Mouse (Mus musculus) ES-Bruce4 (cell line): ENCODE data around the gene Slc9a7. TPM values are rescaled to one million over a fixed set of nuclear protein-coding genes. Genes with fewer than 3 reads are reported as not detected.

Experiments used
- H3K27ac ChIP-seq: 2 replicates; pipeline ENCODE4 v1.5.1; 2012; ENCODE audit warnings: low read length, inconsistent platforms; ENCODE audit not compliant: insufficient read depth
- H3K27me3 ChIP-seq: 2 replicates; pipeline ENCODE4 v1.6.1; 2012; ENCODE audit warnings: mild to moderate bottlenecking, low read length, inconsistent platforms; ENCODE audit not compliant: control insufficient read depth, poor library complexity, insufficient read depth, severe bottlenecking
- H3K36me3 ChIP-seq: 2 replicates; pipeline ENCODE4 v1.6.1; 2012; ENCODE audit warnings: inconsistent platforms, mild to moderate bottlenecking, low read length, moderate library complexity; ENCODE audit not compliant: control insufficient read depth, poor library complexity, insufficient read depth, severe bottlenecking
- H3K4me1 ChIP-seq: one replicate; pipeline ENCODE4 v1.8.1; 2011; ENCODE audit warnings: low read length; ENCODE audit not compliant: control insufficient read depth, insufficient read depth
- H3K4me3 ChIP-seq: 2 replicates; pipeline ENCODE4 v1.5.1; 2011; ENCODE audit warnings: low read depth, mild to moderate bottlenecking, low read length
- H3K9ac ChIP-seq: 2 replicates; pipeline ENCODE4 v1.6.1; 2012; ENCODE audit warnings: low read depth, mild to moderate bottlenecking, inconsistent platforms; ENCODE audit not compliant: poor library complexity, severe bottlenecking
- H3K9me3 ChIP-seq: replicated peaks from 2 replicates; pipeline ENCODE4 v1.6.1; 2012; ENCODE audit warnings: mild to moderate bottlenecking, low read length, inconsistent platforms; ENCODE audit not compliant: control insufficient read depth, poor library complexity, insufficient read depth, severe bottlenecking
- CTCF ChIP-seq: IDR thresholded peaks from one replicate; pipeline ENCODE4 v1.8.1; 2011; ENCODE audit warnings: low read depth, low read length
- EP300 ChIP-seq: IDR thresholded peaks from 2 replicates; pipeline ENCODE4 v1.6.1; 2011; ENCODE audit warnings: low read depth, low read length; ENCODE audit not compliant: insufficient read depth
- POLR2A ChIP-seq: IDR thresholded peaks from one replicate; pipeline ENCODE4 v1.8.1; 2011; ENCODE audit warnings: low read length; ENCODE audit not compliant: insufficient read depth
- polyA plus RNA-seq: library from polyadenylated mRNA; stranded (reverse); fragments of >200 nt; gene quantifications from 2 replicates; pipeline ENCODE4 v1.2.4, GENCODE M21; 2011; ENCODE audit warnings: low read depth; ENCODE audit not compliant: missing spikeins, insufficient read depth, insufficient read length

Gene Slc9a7
- polyA plus RNA-seq, 1 experiment = 1.9 TPM

DNA sequence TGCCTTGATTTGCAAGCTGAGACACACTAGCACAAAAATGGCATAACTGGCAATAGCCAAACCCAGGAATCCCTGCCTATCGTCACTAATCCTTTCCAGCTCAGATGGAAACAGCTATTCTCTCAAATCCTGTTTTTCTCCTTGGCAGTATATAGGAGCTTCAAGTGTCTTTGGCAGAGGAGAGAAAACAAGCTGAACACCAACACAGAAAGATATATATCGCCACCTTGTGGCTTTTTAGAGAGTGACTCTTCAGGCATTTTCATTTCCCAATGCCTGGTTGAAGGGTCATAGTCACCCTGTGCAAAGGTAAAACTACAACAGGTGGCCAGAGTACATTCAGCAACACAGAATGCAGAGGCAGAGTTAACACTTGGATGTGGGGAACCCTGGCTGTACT, 134.1 kb downstream of the Slc9a7 start:
- H3K27ac ChIP-seq = no peak overlapping the region
- H3K4me1 ChIP-seq = no peaks in the 10 kb centered on the region
- no peak overlapping the region for H3K9ac ChIP-seq
- H3K9me3 ChIP-seq = no peaks in the 10 kb centered on the region
- H3K36me3 ChIP-seq = no peaks in the 10 kb centered on the region
- no peak for TF ChIP-seq EP300
- no peaks in the 10 kb centered on the region for H3K27me3 ChIP-seq
- H3K4me3 ChIP-seq = no peak overlapping the region

DNA sequence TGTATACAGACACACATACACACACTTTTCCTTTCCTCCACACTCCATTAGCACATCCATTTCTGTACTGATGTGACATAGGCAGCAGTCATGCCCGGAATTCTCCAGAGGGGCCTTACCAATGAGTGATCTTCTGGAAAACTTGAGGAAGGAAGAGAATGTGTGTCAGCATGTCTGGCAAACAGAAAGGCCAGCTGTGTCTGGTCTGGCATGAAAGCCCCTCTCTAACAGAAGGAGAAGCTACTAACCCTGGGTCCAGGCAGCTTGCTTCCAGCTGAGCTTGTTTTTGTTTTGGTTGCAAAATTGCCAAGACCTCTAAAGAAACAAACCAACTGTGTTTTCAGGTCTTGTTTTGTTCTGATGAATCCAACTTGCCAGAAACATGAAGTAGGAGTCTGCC, 162.1 kb downstream of the Slc9a7 start:
- TF ChIP-seq POLR2A (no peak), CTCF (no peak), EP300 (no peak)
- Histone ChIP-seq H3K4me1 (no peaks in the 10 kb centered on the region), H3K27ac (no peak overlapping the region), H3K4me3 (no peak overlapping the region), H3K36me3 (no peaks in the 10 kb centered on the region), H3K27me3 (no peaks in the 10 kb centered on the region), H3K9ac (no peak overlapping the region), H3K9me3 (no peaks in the 10 kb centered on the region)

DNA sequence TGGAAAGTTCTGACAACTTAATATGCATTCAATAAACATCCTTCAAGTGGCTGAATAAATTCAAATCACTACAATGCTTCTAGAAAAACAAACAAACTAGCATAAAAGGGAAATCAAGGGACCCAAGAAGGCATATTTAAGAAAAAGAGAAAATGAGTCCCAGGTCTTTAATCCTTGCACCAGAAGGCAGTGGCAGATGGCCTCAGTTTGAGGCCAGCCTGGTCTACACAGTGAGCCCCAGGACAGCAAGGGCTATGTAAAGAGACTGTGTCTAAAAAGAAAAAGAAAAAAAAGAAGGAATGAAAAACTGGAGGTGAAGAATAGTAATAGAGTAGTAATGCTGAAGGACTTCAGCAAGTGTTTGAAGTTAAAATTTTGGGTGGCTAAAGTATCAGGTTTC, 162.7 kb downstream of the Slc9a7 start:
- Histone ChIP-seq H3K27me3 (no peaks in the 10 kb centered on the region), H3K4me3 (no peak overlapping the region), H3K36me3 (no peaks in the 10 kb centered on the region), H3K9me3 (no peaks in the 10 kb centered on the region), H3K9ac (no peak overlapping the region), H3K4me1 (no peaks in the 10 kb centered on the region), H3K27ac (no peak overlapping the region)
- TF ChIP-seq POLR2A (no peak), CTCF (no peak), EP300 (no peak)

DNA sequence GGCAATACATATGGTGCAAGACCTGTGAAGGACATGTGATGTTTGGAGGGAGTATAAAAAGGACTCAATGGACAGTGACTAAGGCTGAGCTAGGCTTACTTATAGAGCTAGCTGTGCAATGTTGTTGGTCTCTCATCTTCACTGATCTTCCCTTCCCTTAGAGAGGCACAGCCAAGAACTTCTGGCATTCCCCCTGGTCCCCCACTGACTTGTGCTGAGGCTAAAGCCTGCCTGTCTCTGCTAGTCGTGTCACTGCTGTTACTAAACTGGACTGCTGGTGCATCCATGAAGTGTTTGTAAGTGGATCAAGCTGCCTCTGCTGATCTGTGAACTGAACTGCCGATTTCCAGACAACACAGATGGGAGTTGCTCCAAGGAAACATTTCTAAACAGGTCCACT, 166.1 kb downstream of the Slc9a7 start:
- Histone ChIP-seq H3K4me1 (no peaks in the 10 kb centered on the region), H3K4me3 (no peak overlapping the region), H3K27me3 (no peaks in the 10 kb centered on the region), H3K27ac (no peak overlapping the region), H3K9ac (no peak overlapping the region), H3K9me3 (no peaks in the 10 kb centered on the region), H3K36me3 (no peaks in the 10 kb centered on the region)
- no peak for TF ChIP-seq EP300
- TF ChIP-seq POLR2A = no peak
- TF ChIP-seq CTCF = no peak

DNA sequence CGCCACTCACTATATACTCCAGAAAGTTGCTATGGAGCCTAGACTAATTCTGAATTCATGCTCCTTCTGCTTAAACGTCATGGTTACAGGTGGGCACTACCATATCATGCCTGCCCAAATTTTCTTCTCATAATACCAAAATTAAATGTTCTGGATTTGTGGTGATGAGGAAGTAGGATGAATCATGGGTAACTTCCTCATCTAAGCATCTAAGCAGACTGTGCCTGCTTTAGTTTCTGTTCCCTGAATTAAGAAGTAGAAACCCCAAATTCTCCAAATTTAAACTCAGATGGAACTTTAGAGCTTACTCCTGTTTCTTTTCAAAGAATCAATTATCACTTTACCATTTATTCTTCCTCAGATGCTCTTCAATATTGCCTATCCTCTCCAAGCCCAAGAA, 173.9 kb downstream of the Slc9a7 start:
- Histone ChIP-seq H3K9ac (no peak overlapping the region), H3K9me3 (no peaks in the 10 kb centered on the region), H3K36me3 (no peaks in the 10 kb centered on the region), H3K27me3 (no peaks in the 10 kb centered on the region), H3K4me1 (no peaks in the 10 kb centered on the region), H3K27ac (no peak overlapping the region), H3K4me3 (no peak overlapping the region)
- TF ChIP-seq EP300 (no peak), POLR2A (no peak), CTCF (no peak)

DNA sequence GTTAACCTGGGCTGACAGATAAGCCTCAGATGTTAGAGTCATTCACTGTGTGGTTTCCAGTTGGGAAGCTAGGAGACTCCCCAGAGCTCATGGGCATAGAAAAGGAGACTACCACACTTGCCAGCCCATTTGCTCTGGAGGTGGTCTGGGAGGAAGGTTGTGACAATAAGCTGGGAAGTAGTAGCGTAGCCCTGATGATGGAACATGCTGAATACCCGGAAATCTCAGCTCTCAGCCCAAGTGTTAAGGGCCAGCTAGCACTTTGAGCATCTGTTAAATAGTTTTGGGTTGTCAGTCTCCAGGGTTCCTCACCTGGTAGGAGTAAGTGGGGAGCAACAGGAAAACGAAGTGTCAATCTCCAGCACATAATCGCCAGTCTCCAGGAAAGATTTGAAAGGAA, 221.4 kb downstream of the Slc9a7 start:
- no peaks in the 10 kb centered on the region for H3K36me3 ChIP-seq
- no peak for TF ChIP-seq CTCF
- no peak for TF ChIP-seq EP300
- TF ChIP-seq POLR2A = no peak
- no peak overlapping the region for H3K4me3 ChIP-seq
- no peaks in the 10 kb centered on the region for H3K9me3 ChIP-seq
- H3K27ac ChIP-seq = no peak overlapping the region
- no peaks in the 10 kb centered on the region for H3K4me1 ChIP-seq
- no peak overlapping the region for H3K9ac ChIP-seq
- H3K27me3 ChIP-seq = no peaks in the 10 kb centered on the region
